Mouse (Mus musculus) hindbrain, embryonic 16.5 days (tissue): ENCODE measurements around the gene Sox5. TPM values are rescaled to one million over a fixed set of nuclear protein-coding genes. Genes with fewer than 3 reads are reported as not detected.

Experiments
- ATAC-seq: fragments of 200-750 bp; cut with Nextera tagmentation; 2 replicates; pipeline ENCODE4 v1.8.0; 2017; ENCODE audit warnings: moderate TSS enrichment, moderate library complexity
- H3K27ac ChIP-seq: fragments of 300-500 bp; sonication (generic); 2 replicates; pipeline ENCODE4 v1.5.1; 2014; ENCODE audit warnings: low read depth, mild to moderate bottlenecking, control low read depth, low read length, moderate library complexity
- H3K27me3 ChIP-seq: fragments of 300-500 bp; sonication (generic); replicated peaks from 2 replicates; pipeline ENCODE4 v1.6.1; 2014; ENCODE audit warnings: low read length; ENCODE audit not compliant: control insufficient read depth, insufficient read depth
- H3K36me3 ChIP-seq: fragments of 300-500 bp; sonication (generic); 2 replicates; pipeline ENCODE4 v1.6.1; 2014; ENCODE audit warnings: mild to moderate bottlenecking, low read length, moderate library complexity, mixed read lengths; ENCODE audit not compliant: control insufficient read depth, insufficient read depth
- H3K4me1 ChIP-seq: fragments of 300-500 bp; sonication (generic); 2 replicates; pipeline ENCODE4 v1.6.1; 2014; ENCODE audit warnings: low read depth, low read length; ENCODE audit not compliant: control insufficient read depth, insufficient read depth
- H3K4me2 ChIP-seq: fragments of 300-500 bp; sonication (generic); 2 replicates; pipeline ENCODE4 v1.6.1; 2014; ENCODE audit warnings: mild to moderate bottlenecking, low read length, control low read depth, moderate library complexity
- H3K4me3 ChIP-seq: fragments of 300-500 bp; sonication (generic); 2 replicates; pipeline ENCODE4 v1.5.1; 2014; ENCODE audit warnings: mild to moderate bottlenecking, low read length, control low read depth, moderate library complexity
- H3K9ac ChIP-seq: fragments of 300-500 bp; sonication (generic); 2 replicates; pipeline ENCODE4 v1.6.1; 2014; ENCODE audit warnings: low read depth, mild to moderate bottlenecking, control low read depth, low read length, moderate library complexity
- H3K9me3 ChIP-seq: fragments of 300-500 bp; sonication (generic); 2 replicates; pipeline ENCODE4 v1.6.1; 2014; ENCODE audit warnings: mild to moderate bottlenecking, low read length, moderate library complexity; ENCODE audit not compliant: control insufficient read depth
- WGBS: fragments of 180-500 bp; shearing (Covaris S2); extraction: QIAGEN DNeasy Blood & Tissue Kit; methylation state at CpG from one replicate; pipeline ENCODE4 v1.1.7; 2014; 5-methylcytosine and 5-hydroxymethylcytosine counted together
- polyA plus RNA-seq: library from polyadenylated mRNA; unstranded; fragments of >200 nt; fragmentation: Nextera tagmentation; extraction: Ambion mirVana; gene quantifications from 2 replicates; pipeline ENCODE4 v1.2.1, GENCODE M21; 2015

Sox5 gene
- polyA plus RNA-seq, 1 experiment from 2014 or later, result 40.7 TPM

DNA sequence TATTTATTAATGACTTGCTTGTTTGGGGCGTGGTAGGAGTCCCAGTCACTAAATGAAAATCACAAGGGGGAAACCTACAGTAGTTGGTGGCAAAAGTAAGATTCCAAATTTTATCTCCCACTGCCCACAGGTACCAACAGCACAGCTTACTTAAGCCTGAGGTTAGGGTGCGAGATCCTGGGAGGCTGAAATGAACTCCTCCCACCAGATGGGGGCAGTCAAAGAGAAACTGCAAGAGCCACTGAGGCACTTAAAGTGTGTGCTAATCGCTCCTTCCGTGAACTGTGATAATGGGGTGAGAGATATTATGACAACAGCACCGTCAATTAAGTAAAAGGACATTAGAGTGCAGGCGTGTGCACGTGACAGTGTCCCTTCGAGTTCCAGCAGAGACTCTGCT lies 232.8 kb downstream of the Sox5 start:
- Histone ChIP-seq H3K4me1 (no peaks in the 10 kb centered on the region), H3K9ac (no peak overlapping the region), H3K27me3 (no peaks in the 10 kb centered on the region), H3K9me3 (peaks cover 2% of the 10 kb centered on the region; the same call in 1 of the 2 replicates), H3K4me2 (no peak overlapping the region), H3K36me3 (no peaks in the 10 kb centered on the region), H3K27ac (no peak overlapping the region), H3K4me3 (no peak overlapping the region)
- WGBS, result 95% methylated on average over 8 of the region's 8 CpGs
- no peak for ATAC-seq

DNA sequence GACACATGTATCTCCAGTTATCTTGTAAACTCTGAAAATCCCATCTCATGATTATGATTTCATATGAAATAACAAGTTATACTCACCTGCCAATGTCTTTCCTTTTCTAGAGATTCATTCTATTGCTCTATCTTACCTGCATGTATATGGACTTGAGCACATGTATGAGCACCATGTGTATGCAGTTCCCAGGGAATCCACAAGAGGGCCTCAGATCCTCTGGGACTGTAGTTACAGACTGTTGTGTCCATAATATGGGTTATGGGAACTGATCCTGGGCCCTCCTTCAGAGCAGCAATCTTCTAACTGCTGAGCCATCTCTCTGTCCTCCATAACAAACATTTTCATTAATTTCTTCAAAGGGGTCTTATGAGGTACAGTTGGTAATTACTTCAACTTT lies 234.6 kb downstream of the Sox5 start:
- no peak overlapping the region for H3K4me3 ChIP-seq
- H3K4me1 ChIP-seq, result no peaks in the 10 kb centered on the region
- no peak overlapping the region for H3K4me2 ChIP-seq
- H3K27ac ChIP-seq, result no peak overlapping the region
- H3K27me3 ChIP-seq, result no peaks in the 10 kb centered on the region
- no peaks in the 10 kb centered on the region for H3K36me3 ChIP-seq
- no peak overlapping the region for H3K9ac ChIP-seq
- H3K9me3 ChIP-seq, result peaks cover 2% of the 10 kb centered on the region; the same call in 1 of the 2 replicates
- ATAC-seq, result no peak

DNA sequence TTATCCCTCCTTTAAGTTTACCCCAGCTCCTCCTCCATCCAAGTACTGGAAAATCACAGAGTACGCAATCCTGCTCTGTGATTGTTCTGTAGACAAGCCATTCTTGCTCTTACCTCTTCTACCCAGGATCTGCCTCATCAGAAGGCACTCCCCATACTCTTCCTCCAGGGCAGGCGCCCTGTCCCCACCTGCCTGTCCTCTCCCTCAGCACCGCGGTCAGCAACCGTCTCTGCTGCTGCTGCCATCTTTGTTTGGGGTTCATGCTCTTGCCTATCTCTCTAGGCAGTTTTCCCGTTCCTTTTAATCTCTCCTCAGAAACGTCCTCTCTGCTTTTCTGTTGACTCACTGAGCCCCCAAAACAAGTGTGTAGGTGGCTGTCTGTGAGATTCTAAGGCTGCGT lies 236.2 kb downstream of the Sox5 start:
- H3K36me3 ChIP-seq, result no peaks in the 10 kb centered on the region
- H3K4me2 ChIP-seq, result no peak overlapping the region
- 97% methylated on average over 8 of the region's 8 CpGs for WGBS
- peaks cover 2% of the 10 kb centered on the region; the same call in 1 of the 2 replicates for H3K9me3 ChIP-seq
- ATAC-seq, result no peak
- no peak overlapping the region for H3K27ac ChIP-seq
- no peak overlapping the region for H3K4me3 ChIP-seq
- H3K27me3 ChIP-seq, result no peaks in the 10 kb centered on the region
- H3K4me1 ChIP-seq, result no peaks in the 10 kb centered on the region
- no peak overlapping the region for H3K9ac ChIP-seq

DNA sequence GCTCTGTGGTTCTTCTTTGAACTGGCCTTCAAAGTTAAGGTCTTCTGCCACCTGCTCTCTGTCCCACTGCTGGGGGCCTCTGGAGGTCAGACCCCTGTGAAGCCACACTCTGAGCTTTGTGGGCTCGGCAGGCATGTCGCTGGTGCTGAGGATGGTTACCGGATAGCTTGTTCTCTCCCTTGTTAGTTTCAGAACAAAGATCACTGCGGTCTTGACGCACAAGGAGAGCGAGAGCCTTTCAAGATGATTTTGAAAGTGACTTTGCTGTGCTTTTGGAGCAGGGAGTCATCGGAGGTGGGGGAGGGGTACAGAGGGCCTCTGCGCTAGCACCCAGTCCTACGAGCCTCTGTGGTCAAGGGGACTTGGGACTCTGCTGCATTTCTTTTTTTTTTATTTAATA lies 240.5 kb downstream of the Sox5 start:
- H3K27me3 ChIP-seq, result no peaks in the 10 kb centered on the region
- WGBS, result 89% methylated on average over 9 of the region's 9 CpGs
- no peak overlapping the region for H3K9ac ChIP-seq
- no peak overlapping the region for H3K4me2 ChIP-seq
- H3K9me3 ChIP-seq, result peaks cover 2% of the 10 kb centered on the region; the same call in 1 of the 2 replicates
- no peak overlapping the region for H3K27ac ChIP-seq
- H3K4me3 ChIP-seq, result no peak overlapping the region
- no peak for ATAC-seq
- no peaks in the 10 kb centered on the region for H3K36me3 ChIP-seq
- H3K4me1 ChIP-seq, result no peaks in the 10 kb centered on the region

DNA sequence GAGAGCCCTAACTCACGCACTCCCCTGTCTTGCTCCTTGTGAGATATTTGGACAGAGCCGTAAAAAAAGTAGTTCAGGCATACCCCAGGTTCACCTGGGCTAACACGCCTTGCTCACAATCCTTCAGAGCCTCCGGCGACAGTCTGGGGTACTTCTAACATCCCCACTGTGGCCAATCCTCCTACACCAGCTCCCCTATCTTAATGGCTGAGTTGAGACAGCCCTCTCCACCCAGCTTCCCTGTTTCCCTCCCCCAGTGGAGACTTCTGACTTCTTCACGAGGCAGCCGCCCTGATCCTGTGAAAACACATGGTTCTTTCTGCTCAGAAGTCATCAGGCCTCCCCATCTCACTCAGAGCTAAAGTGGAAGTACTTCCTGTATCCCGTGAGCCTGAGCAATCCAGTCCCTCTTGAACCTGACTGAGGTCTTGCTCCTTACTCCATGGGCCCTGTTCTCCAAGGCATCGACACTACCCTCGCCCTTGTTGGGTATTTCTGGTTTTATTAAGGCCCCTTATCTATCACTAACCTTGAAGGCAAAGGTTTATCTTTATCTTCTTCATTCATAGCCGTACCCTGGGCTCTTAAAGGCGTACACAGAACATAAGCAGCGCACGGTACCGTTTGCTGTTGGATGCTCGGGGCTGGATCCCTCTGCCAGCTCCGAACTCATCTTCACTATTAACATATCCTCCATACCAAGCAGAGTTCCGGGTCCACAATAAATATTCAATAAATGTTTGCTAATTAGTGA lies 242.2 kb downstream of the Sox5 start:
- Histone ChIP-seq H3K9ac (no peak overlapping the region), H3K27ac (no peak overlapping the region), H3K27me3 (no peaks in the 10 kb centered on the region), H3K4me2 (no peak overlapping the region), H3K9me3 (no peaks in the 10 kb centered on the region), H3K4me1 (no peaks in the 10 kb centered on the region), H3K4me3 (no peak overlapping the region), H3K36me3 (no peaks in the 10 kb centered on the region)
- 88% methylated on average over 18 of the region's 18 CpGs for WGBS
- no peak for ATAC-seq

DNA sequence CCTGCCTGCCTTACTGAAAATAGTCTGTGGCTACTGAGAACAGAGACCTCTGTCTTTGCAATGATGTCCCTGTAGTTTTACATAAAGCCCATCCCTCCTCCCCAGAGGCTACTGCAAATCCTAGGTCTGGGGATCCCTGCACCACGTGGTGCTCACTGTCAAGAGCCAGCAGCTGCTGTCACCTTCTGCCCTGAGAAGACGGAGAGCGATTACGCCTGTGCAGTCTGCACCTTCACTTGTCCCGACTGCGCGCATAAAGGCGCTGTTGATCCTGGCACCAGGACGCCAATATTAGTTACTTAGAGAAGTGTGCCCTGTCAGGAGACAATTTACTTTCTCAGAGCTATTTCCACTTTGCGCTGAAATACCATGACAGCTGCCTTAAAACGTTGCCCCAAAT lies 258.3 kb downstream of the Sox5 start:
- H3K27ac ChIP-seq, result no peak overlapping the region
- no peaks in the 10 kb centered on the region for H3K4me1 ChIP-seq
- H3K9me3 ChIP-seq, result no peaks in the 10 kb centered on the region
- ATAC-seq, result no peak
- WGBS, result 49% methylated on average over 11 of the region's 11 CpGs
- no peak overlapping the region for H3K9ac ChIP-seq
- H3K4me3 ChIP-seq, result no peak overlapping the region
- H3K4me2 ChIP-seq, result no peak overlapping the region
- H3K27me3 ChIP-seq, result no peaks in the 10 kb centered on the region
- H3K36me3 ChIP-seq, result no peaks in the 10 kb centered on the region

DNA sequence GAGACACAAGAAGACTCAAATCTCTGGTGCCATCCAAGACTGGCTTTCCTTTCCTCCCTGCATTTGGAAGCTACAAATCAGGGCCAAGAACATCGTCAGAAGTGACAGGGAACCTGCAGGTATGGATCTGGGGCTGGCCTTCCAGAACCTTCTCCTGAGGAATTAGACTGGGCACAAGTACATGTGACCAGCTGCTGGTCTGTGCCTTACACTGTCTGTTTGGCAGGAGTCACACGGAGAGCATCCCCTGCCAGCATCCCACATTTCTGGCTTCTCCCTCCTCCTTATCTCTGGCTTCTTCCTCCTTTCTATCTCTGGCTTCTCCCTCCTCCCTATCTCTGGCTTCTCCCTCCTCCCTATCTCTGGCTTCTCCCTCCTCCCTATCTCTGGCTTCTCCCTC lies 263.0 kb downstream of the Sox5 start:
- Histone ChIP-seq H3K4me3 (no peak overlapping the region), H3K4me1 (no peaks in the 10 kb centered on the region), H3K36me3 (no peaks in the 10 kb centered on the region), H3K9me3 (no peaks in the 10 kb centered on the region), H3K27ac (no peak overlapping the region), H3K27me3 (no peaks in the 10 kb centered on the region), H3K9ac (no peak overlapping the region), H3K4me2 (no peak overlapping the region)
- no peak for ATAC-seq
- 83% methylated on average over 2 of the region's 2 CpGs for WGBS

DNA sequence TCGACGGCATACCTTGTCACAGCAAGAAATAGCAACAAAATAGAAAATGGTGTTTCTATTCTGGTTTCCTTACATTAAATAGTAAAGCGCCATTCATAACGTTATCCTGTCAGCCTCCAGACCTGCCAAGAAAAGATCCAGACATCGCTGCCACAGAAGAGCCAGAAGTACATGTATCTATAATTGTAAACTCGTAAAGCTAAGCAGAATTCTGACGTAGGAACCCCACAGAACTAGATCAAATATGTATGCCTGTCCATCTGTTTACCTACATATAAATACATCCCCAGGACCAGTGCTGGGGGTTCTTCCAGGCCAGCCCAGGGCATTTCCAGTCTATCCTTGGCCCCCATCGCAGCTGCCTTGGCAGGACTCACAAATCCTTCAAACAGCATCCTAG lies 265.9 kb downstream of the Sox5 start:
- no peak for ATAC-seq
- 91% methylated on average over 8 of the region's 8 CpGs for WGBS
- no peaks in the 10 kb centered on the region for H3K27me3 ChIP-seq
- no peaks in the 10 kb centered on the region for H3K4me1 ChIP-seq
- no peaks in the 10 kb centered on the region for H3K9me3 ChIP-seq
- H3K36me3 ChIP-seq, result no peaks in the 10 kb centered on the region
- H3K9ac ChIP-seq, result no peak overlapping the region
- no peak overlapping the region for H3K4me2 ChIP-seq
- H3K27ac ChIP-seq, result no peak overlapping the region
- no peak overlapping the region for H3K4me3 ChIP-seq

DNA sequence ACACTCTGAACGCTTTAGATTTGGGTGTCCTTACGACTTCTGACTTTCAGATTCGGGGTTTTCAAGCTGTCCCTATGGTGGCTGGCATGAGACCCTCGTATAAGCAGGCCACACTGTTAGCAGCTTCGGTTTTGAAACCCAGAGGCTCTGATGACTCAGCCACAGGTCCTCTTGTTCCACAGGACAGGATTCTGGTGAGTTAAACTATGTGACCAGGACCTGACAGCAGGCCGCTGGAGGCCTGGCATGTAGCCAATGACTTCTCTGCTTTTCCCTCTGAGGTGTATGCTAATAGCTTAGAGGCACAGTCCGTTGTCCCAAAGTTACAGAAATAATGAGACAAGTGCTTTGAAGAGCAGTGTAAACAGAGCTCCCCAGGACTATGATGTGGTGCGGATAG lies 268.0 kb downstream of the Sox5 start:
- Histone ChIP-seq H3K9ac (no peak overlapping the region), H3K4me1 (no peaks in the 10 kb centered on the region), H3K36me3 (no peaks in the 10 kb centered on the region), H3K4me2 (no peak overlapping the region), H3K9me3 (no peaks in the 10 kb centered on the region), H3K27ac (no peak overlapping the region), H3K27me3 (no peaks in the 10 kb centered on the region), H3K4me3 (no peak overlapping the region)
- WGBS, result 61% methylated on average over 8 of the region's 8 CpGs
- no peak for ATAC-seq
